Mouse (Mus musculus) cerebellum, adult 2 months (tissue): Measurements from ENCODE around the gene Maz.

Experiments
- CTCF ChIP-seq: fragments of 200-500 bp; IDR thresholded peaks from 2 replicates; pipeline ENCODE4 v1.5.1; 2011; ENCODE audit warnings: low read depth, mild to moderate bottlenecking, control low read depth, low read length, moderate library complexity, borderline replicate concordance; ENCODE audit not compliant: insufficient read depth
- POLR2A ChIP-seq: fragments of 200-500 bp; IDR thresholded peaks from 2 replicates; pipeline ENCODE4 v1.6.1; 2011; ENCODE audit warnings: low read length, control low read depth, borderline replicate concordance; ENCODE audit not compliant: insufficient read depth

DNA sequence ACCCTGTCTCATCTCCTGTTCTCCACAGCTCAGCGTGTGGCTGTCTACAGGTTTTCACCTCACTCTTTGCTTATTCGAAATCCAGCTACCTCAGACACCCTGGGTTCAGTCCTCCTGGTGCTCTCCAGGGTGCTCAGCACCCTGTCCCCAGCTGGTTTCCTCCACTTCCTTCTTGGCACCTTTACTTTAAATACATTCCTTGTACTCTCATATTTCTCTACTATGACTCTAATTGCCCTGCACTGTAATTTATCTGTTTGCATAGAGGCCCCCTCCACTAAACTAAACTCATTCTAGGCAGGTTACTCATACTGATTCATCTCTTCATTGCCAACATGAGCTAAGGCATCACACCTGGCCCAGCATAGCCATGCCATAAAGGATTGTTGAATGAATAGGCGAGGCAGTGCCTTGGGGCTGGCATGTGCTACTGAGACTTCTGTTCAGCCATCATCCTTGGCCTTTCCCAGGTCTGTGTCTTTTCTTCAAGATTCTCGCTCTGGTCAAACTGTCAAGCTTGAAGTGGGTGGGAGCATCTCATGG lies 44.1 kb upstream of the Maz start:
- TF ChIP-seq POLR2A (no peak), CTCF (no peak)
